Mouse (Mus musculus) embryonic stem cell, embryonic (primary cell): Measurements from ENCODE around the gene Nmt1.

Source experiments
- CTCF ChIA-PET, 4 experiments: fragments of 300-600 bp in 2 of 4; fragments of 350-600 bp in 2 of 4; sonication (Branson Sonifier 250); formaldehyde crosslinking; loops; one replicate each; lab custom pipeline; 2022; ENCODE audit warnings: inconsistent platforms in 2 of 4; lab: Charles Lee
- POLR2A ChIA-PET, 4 experiments: fragments of 300-600 bp in 2 of 4; fragments of 350-600 bp in 2 of 4; sonication (Branson Sonifier 250); formaldehyde crosslinking; loops; one replicate each; lab custom pipeline; 2022; ENCODE audit warnings: antibody characterized with exemption in 4 of 4, inconsistent platforms in 1 of 4; lab: Charles Lee

Gene Nmt1

GRCm38 (mm10) chr11:103046286-103046685, 18.3 kb downstream of the Nmt1 start:
- CTCF ChIA-PET: interaction anchor here in 3 of 4 experiments (0.6 to 2.0 kb wide), 4 partner anchors 8 to 158 kb away, joined by 3 to 9 read pairs (median 6); no protein-coding TSS in a partner anchor
- POLR2A ChIA-PET: interaction anchor here in 3 of 4 experiments (0.9 to 3.3 kb wide), 22 partner anchors 8 to 101 kb away, joined by 3 to 17 read pairs (median 5); partner anchors contain the start of genes Hexim1 (in 3 of the 3), Dcakd (in 2 of the 3) and Nmt1 (in 1 of the 3)

GRCm38 (mm10) chr11:103049611-103050010, 21.6 kb downstream of the Nmt1 start:
- POLR2A ChIA-PET: interaction anchor here in 3 of 4 experiments (0.6 to 2.6 kb wide), 4 partner anchors 7 to 146 kb away, joined by 4 to 20 read pairs (median 8); partner anchors contain the start of genes Dcakd (in 1 of the 3) and Nmt1 (in 1 of the 3)
- CTCF ChIA-PET: no interaction called here

GRCm38 (mm10) chr11:103050153-103050552, 22.2 kb downstream of the Nmt1 start:
- ChIA-PET POLR2A (interaction anchor here in 2 of 4 experiments (1.1 to 2.6 kb wide), 8 partner anchors 8 to 230 kb away, joined by 4 to 20 read pairs (median 6); partner anchors contain the start of genes Dcakd (in 2 of the 2), Hexim1 (in 1 of the 2) and Nmt1 (in 1 of the 2)), CTCF (interaction anchor here in 2 of 4 experiments (0.6 to 1.6 kb wide), 2 partner anchors 276 to 681 kb away, joined by 3 to 6 read pairs; no protein-coding TSS in a partner anchor)

GRCm38 (mm10) chr11:103051249-103051691, 23.3 kb downstream of the Nmt1 start:
- ChIA-PET CTCF (interaction anchor here in 2 of 4 experiments (0.9 to 1.6 kb wide), 2 partner anchors 51 to 277 kb away, joined by 3 to 6 read pairs; no protein-coding TSS in a partner anchor), POLR2A (interaction anchor here in 3 of 4 experiments (0.6 to 5.7 kb wide), 16 partner anchors 8 to 231 kb away, joined by 3 to 30 read pairs (median 4); partner anchors contain the start of genes Dcakd (in 2 of the 3), Hexim1 (in 1 of the 3), Kif18b (in 1 of the 3) and Nmt1 (in 1 of the 3))

DNA sequence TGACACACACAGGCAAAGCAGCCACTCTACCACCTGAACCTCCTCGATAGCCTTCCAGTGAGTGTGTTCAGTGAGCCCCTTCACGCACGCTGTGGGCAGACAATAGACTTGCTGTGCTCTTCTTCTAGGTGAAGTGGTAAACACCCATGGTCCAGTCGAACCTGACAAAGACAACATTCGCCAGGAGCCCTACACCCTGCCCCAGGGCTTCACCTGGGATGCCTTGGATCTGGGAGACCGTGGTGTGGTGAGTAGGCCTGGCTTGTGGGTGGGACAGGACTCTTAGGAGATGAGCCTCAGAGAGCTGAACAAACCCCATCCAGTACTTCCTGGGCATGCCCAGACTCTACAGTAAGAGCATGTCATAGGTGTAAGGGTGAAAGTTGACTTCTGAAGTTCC, 24.1 kb downstream of the Nmt1 start:
- ChIA-PET CTCF (no interaction called here), POLR2A (interaction anchor here in 3 of 4 experiments (0.6 to 5.7 kb wide), 16 partner anchors 9 to 232 kb away, joined by 3 to 30 read pairs (median 4); partner anchors contain the start of genes Hexim1 (in 2 of the 3) and Kif18b (in 1 of the 3))

- ChIA-PET POLR2A (interaction anchor here in 3 of 4 experiments (0.6 to 5.7 kb wide), 24 partner anchors 8 to 1233 kb away, joined by 3 to 31 read pairs (median 4); partner anchors contain the start of genes Hexim1 (in 2 of the 3) and Dcakd (in 1 of the 3)), CTCF (interaction anchor here (0.6 to 2.6 kb wide), 17 partner anchors 10 to 860 kb away, joined by 3 to 13 read pairs (median 5); no protein-coding TSS in a partner anchor)
These were observed 25.4 kb downstream of the Nmt1 start for GRCm38 (mm10) chr11:103053191-103054076.

DNA sequence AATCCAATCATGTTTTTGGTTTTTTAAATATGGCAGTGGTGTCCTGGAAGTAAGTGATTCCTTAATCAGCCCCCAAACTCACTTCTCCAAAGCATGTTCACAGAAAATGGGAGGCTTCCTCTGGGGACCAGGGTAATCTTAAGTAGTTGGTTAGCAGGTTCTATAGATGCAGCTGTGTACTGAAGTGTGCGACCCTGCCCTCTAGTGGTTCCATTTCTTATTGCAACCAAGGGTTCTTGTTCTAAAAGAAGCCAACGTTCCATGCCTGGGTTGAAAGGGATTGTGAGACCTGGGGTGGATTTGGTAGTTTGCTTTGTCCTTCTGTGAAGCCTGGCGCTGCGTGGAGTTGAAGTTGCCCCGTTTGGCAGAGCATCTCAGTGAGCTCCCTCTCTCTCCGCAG, 26.8 kb downstream of the Nmt1 start:
- CTCF ChIA-PET: interaction anchor here (0.5 to 2.6 kb wide), 40 partner anchors 9 to 348 kb away, joined by 3 to 13 read pairs (median 4); partner anchors contain the start of genes Dcakd (in 1 of the 4), Map3k14 (in 1 of the 4) and Nmt1 (in 1 of the 4)
- POLR2A ChIA-PET: interaction anchor here in 3 of 4 experiments (0.6 to 5.7 kb wide), 19 partner anchors 9 to 104 kb away, joined by 3 to 31 read pairs (median 4); partner anchors contain the start of gene Hexim1 (in 3 of the 3)

DNA sequence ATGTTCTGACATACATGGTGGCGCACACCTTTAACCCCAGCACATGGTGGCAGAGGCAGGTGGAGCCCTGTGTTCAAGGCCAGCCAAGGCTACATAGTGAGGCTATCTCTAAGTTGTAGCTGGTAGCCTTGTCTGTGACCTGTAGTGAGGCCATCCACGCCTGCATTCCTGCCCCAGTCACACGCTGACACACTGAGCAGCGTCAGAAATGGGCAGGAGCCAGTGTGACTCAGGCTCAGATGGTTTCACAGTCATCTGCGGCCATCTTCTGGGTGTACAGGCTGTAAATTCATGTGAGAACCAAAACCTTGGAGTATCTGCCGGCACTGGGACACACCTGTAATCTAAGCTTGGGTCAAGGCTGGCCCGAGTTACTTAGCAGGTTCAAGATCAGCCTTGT, 28.6 kb downstream of the Nmt1 start:
- POLR2A ChIA-PET: interaction anchor here in 2 of 4 experiments (1.2 to 5.3 kb wide), 5 partner anchors 11 to 59 kb away, joined by 3 to 24 read pairs (median 5); partner anchors contain the start of gene Hexim1 (in 1 of the 2)
- CTCF ChIA-PET: interaction anchor here in 1 of 4 experiments (1.0 kb wide), 1 partner anchor 77 kb away, joined by 3 read pairs; no protein-coding TSS in a partner anchor

DNA sequence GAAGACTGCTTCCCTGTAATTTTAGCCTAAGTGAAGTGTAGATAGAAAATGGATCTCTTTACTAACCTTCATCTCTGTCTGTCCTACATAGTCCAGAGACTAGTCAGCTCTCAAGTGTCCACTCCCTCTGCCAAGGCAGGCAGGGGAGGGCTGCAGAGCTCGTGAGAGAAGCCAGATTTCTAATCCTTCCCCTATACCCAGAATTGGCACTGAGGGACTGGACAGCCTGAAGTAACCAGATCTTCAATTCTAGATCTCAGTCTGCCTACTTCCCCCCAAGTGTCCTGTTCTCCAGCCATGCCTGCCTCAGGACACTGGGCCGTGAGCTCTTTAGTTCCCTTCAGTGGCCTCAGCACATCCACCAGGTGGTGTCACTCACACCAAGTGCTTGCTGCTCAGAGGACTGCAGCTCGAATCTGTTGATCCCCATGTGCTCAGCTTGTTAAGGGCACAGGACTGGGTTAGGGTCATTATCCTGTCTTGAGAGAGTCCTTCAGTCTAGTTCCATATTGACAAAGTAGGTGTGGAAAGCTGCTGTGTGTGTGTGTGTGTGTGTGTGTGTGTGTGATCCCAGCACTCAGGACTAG, 30.6 kb downstream of the Nmt1 start:
- POLR2A ChIA-PET: interaction anchor here in 2 of 4 experiments (0.6 to 5.3 kb wide), 15 partner anchors 9 to 827 kb away, joined by 3 to 24 read pairs (median 4); partner anchors contain the start of genes Dcakd (in 1 of the 2), Hexim1 (in 1 of the 2) and Kif18b (in 1 of the 2)
- CTCF ChIA-PET: interaction anchor here in 2 of 4 experiments (0.6 to 1.2 kb wide), 6 partner anchors 9 to 100 kb away, joined by 3 to 4 read pairs (median 4); no protein-coding TSS in a partner anchor

DNA sequence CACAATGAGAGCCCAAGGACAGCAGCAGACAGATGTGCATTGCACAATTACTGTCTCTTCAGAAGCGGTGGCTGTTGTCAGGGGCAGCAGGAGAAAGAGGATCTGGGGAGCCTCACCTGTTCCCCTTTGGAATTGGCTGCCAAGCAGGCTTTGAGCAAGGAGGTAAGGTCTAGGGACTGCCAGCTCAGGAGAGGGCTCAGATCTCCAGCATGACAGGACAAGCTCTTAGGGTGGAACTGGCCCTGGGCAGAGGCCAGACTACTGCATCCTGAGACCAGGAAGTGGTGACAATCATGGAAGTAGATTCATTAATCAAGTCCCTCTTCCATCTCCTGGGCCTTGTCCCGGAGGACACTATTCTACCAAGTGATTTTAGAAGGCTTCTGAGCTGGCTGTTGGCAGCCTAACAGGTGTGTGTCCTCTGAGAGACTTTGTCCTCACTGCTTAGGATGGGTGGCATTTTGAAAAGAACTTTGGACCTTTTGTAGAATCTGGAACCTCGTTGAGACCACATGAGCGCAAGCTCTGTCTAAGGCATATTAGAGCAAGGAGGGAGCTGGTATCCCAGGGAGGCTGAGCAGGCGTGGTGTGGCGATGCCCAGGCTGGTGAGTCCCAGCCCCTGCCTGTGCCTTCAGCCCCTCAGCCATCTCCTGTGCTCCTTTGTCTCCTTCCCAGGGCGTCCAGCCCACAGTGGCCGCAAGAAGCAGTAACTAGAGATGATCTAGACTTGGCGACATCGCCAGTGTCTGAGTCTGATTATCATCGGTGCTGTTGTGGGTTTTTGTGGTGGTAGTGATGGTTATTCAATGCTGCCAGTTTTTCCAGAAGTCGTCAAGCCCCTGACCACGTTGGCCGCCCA, 38.4 kb downstream of the Nmt1 start:
- ChIA-PET CTCF (interaction anchor here in 3 of 4 experiments (0.5 to 1.5 kb wide), 5 partner anchors 12 to 75 kb away, joined by 3 to 5 read pairs (median 4); no protein-coding TSS in a partner anchor), POLR2A (interaction anchor here in 3 of 4 experiments (0.6 to 4.3 kb wide), 19 partner anchors 8 to 753 kb away, joined by 3 to 31 read pairs (median 5); partner anchors contain the start of genes Hexim1 (in 2 of the 3), Acbd4 (in 1 of the 3), Hexim2 (in 1 of the 3) and Plcd3 (in 1 of the 3))

DNA sequence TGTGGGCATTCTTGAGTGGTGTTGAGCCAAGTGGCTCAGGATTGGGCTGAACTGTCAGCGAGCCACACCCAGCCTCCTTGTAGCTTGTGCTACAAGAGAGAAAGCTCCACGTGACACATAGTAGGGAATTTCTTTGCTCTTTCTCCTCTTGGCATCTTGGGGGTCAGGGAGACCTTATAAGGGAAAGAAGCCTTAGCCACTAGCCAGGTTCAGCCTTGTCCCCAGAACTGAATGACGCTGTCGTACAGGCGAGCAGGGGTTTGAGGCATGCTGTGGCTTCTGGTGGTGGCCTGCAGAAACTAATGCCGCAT, 39.0 kb downstream of the Nmt1 start:
- CTCF ChIA-PET: interaction anchor here in 3 of 4 experiments (0.5 to 1.6 kb wide), 6 partner anchors 8 to 74 kb away, joined by 3 to 5 read pairs (median 4); no protein-coding TSS in a partner anchor
- POLR2A ChIA-PET: interaction anchor here in 3 of 4 experiments (0.6 to 4.3 kb wide), 22 partner anchors 8 to 246 kb away, joined by 3 to 31 read pairs (median 6); partner anchors contain the start of genes Hexim1 (in 3 of the 3), Acbd4 (in 1 of the 3), Dcakd (in 1 of the 3) and Hexim2 (in 1 of the 3)

DNA sequence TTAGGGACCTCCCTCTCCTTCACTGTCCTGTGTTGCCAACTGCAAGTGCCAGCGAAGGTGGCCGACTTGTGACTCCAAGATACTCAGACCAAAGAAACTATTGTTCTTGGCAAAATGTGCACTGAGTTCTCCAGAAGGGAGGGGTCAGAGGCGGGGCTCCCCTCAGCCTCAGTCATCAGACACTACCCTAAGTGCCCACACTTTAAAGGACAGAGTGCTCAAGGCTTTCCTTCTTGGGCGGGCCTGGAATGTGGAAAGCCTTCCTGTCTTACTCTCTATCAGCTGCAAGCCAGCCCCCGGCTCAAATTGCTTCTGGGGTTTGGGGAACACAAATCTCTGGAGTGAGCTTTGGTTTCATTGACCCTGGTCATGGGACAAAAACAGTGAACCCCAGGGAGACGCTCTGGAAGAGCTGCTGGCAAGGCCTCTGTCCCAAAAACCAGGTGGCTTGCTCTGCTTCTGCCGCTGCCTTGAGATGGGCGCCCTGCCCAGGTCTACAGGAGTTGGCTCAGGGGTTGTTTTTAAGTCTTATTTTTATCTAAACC, 39.5 kb downstream of the Nmt1 start:
- POLR2A ChIA-PET: interaction anchor here (0.6 to 4.3 kb wide), 31 partner anchors 8 to 735 kb away, joined by 3 to 31 read pairs (median 5); partner anchors contain the start of genes Hexim1 (in 3 of the 4), Dcakd (in 2 of the 4), Nmt1 (in 2 of the 4) and Acbd4 (in 1 of the 4)

GRCm38 (mm10) chr11:103068272-103068671, 40.3 kb downstream of the Nmt1 start:
- ChIA-PET CTCF (interaction anchor here (0.5 to 1.9 kb wide), 14 partner anchors 9 to 263 kb away, joined by 3 to 6 read pairs (median 4); no protein-coding TSS in a partner anchor), POLR2A (interaction anchor here (0.6 to 4.3 kb wide), 35 partner anchors 9 to 736 kb away, joined by 3 to 31 read pairs (median 4); partner anchors contain the start of genes Hexim1 (in 3 of the 4), Dcakd (in 2 of the 4), Hexim2 (in 2 of the 4) and Nmt1 (in 2 of the 4))

More for the DNA sequence above, 39.5 kb downstream of the Nmt1 start:
- CTCF ChIA-PET: interaction anchor here (0.6 to 1.9 kb wide), 12 partner anchors 8 to 264 kb away, joined by 3 to 6 read pairs (median 3); no protein-coding TSS in a partner anchor

DNA sequence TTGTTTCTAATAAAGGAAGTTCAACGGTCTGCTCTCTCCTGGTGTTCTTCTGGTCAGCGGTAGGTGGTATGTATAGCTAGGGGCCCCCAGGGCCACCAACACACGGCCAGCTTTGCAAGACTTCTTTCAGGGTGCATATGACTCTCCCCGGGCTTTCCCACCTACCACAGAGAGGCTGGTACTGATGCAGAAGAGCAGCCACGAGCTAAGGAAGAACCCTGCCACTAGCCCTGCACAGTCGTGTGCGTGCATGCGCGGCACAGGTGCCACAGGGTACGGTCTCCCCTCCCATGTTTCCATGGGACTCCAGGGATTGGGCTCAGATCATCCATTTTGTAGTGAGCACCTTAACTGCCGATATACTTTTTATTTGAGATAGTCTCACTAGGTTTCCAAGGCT, 40.9 kb downstream of the Nmt1 start:
- ChIA-PET CTCF (interaction anchor here (0.5 to 1.9 kb wide), 9 partner anchors 11 to 827 kb away, joined by 3 to 6 read pairs (median 4); no protein-coding TSS in a partner anchor), POLR2A (interaction anchor here (0.6 to 4.3 kb wide), 27 partner anchors 8 to 341 kb away, joined by 3 to 31 read pairs (median 5); partner anchors contain the start of genes Hexim1 (in 3 of the 4) and Hexim2 (in 2 of the 4))

GRCm38 (mm10) chr11:103069731-103070130, 41.7 kb downstream of the Nmt1 start:
- POLR2A ChIA-PET: interaction anchor here in 2 of 4 experiments (0.6 to 4.3 kb wide), 10 partner anchors 7 to 195 kb away, joined by 3 to 31 read pairs (median 8); partner anchors contain the start of gene Hexim1 (in 1 of the 2)

More at GRCm38 (mm10) chr11:103069731-103070130, 41.7 kb downstream of the Nmt1 start:
- CTCF ChIA-PET: interaction anchor here in 2 of 4 experiments (1.5 to 1.9 kb wide), 3 partner anchors 15 to 33 kb away, joined by 5 to 6 read pairs (median 5); no protein-coding TSS in a partner anchor
